Mouse (Mus musculus) MEL (cell line): Measurements from ENCODE around the gene Gadd45a. TPM values are rescaled to one million over a fixed set of nuclear protein-coding genes. Genes with fewer than 3 reads are reported as not detected.
"Not testable (repeated sequence)": the region's sequence is repeated elsewhere in the genome, so short reads cannot be mapped to it uniquely, and the experiment has no call there.

Experiments
- DNase-seq: peaks from one replicate; pipeline ENCODE4 v3.0.0; 2011; ENCODE audit warnings: low read depth, low spot score
- H3K27ac ChIP-seq: 2 replicates; pipeline ENCODE4 v1.5.1; 2012; ENCODE audit warnings: low read depth, mild to moderate bottlenecking, control low read depth, low read length, moderate library complexity; ENCODE audit not compliant: control insufficient read depth
- H3K27me3 ChIP-seq, 2 experiments: fragments of 150-350 bp in 1 of 2; sonication (generic) in 1 of 2; 2 replicates each; pipeline ENCODE4 v1.6.1; 2012; ENCODE audit warnings: low read length in 2 of 2, mild to moderate bottlenecking in 2 of 2, improper control_type of control experiment in 1 of 2, moderate library complexity in 1 of 2; ENCODE audit not compliant: insufficient read depth in 2 of 2, control insufficient read depth in 1 of 2
- H3K36me3 ChIP-seq, 2 experiments: 2 replicates each; pipeline ENCODE4 v1.6.1; 2012 to 2014; ENCODE audit warnings: low read length in 2 of 2, improper control_type of control experiment in 1 of 2, inconsistent platforms in 1 of 2, mild to moderate bottlenecking in 1 of 2; ENCODE audit not compliant: insufficient read depth in 2 of 2, control insufficient read depth in 1 of 2
- H3K4me1 ChIP-seq, 2 experiments: fragments of 150-350 bp in 1 of 2; sonication (generic) in 1 of 2; 2 replicates each; pipeline ENCODE4 v1.6.1; 2012; ENCODE audit warnings: low read length in 2 of 2, improper control_type of control experiment in 1 of 2, mild to moderate bottlenecking in 1 of 2; ENCODE audit not compliant: insufficient read depth in 2 of 2, control insufficient read depth in 1 of 2
- H3K4me3 ChIP-seq, 2 experiments: fragments of 150-350 bp in 1 of 2; sonication (generic) in 1 of 2; 2 replicates each; pipeline ENCODE4 v1.5.1; 2012; ENCODE audit warnings: low read depth in 2 of 2, low read length in 2 of 2, mild to moderate bottlenecking in 2 of 2, moderate library complexity in 2 of 2, control low read depth in 1 of 2, improper control_type of control experiment in 1 of 2; ENCODE audit not compliant: control insufficient read depth in 1 of 2, insufficient read depth in 1 of 2
- H3K79me2 ChIP-seq: 2 replicates; pipeline ENCODE4 v1.6.1; 2012; ENCODE audit warnings: mild to moderate bottlenecking, low read length, moderate library complexity; ENCODE audit not compliant: control insufficient read depth, poor library complexity, insufficient read depth
- H3K9ac ChIP-seq: 2 replicates; pipeline ENCODE4 v1.6.1; 2012; ENCODE audit warnings: low read depth, mild to moderate bottlenecking, control low read depth, low read length, moderate library complexity; ENCODE audit not compliant: control insufficient read depth, poor library complexity, severe bottlenecking
- H3K9me3 ChIP-seq: fragments of 150-350 bp; sonication (generic); replicated peaks from 2 replicates; pipeline ENCODE4 v1.6.1; 2012; ENCODE audit warnings: mild to moderate bottlenecking, low read length, improper control_type of control experiment, moderate library complexity; ENCODE audit not compliant: insufficient read depth
- CHD1 ChIP-seq: IDR thresholded peaks from 2 replicates; pipeline ENCODE4 v1.6.1; 2012; ENCODE audit warnings: low read depth, mild to moderate bottlenecking, inconsistent platforms, low read length, improper control_type of control experiment
- EP300 ChIP-seq, 2 experiments: IDR thresholded peaks; 2 replicates each; pipeline ENCODE4 v1.6.1; 2011; ENCODE audit warnings: improper control_type of control experiment in 2 of 2, low read length in 2 of 2, low read depth in 1 of 2, mild to moderate bottlenecking in 1 of 2
- ETS1 ChIP-seq: IDR thresholded peaks from 2 replicates; pipeline ENCODE4 v1.6.1; 2012; ENCODE audit warnings: low read depth, mild to moderate bottlenecking, inconsistent platforms, low read length, improper control_type of control experiment, moderate library complexity
- MAFK ChIP-seq: IDR thresholded peaks from 2 replicates; pipeline ENCODE4 v1.6.1; 2011; ENCODE audit warnings: low read depth, mild to moderate bottlenecking, low read length, improper control_type of control experiment, borderline replicate concordance
- MYC ChIP-seq: IDR thresholded peaks from 2 replicates; pipeline ENCODE4 v1.6.1; 2011; ENCODE audit warnings: low read depth, mild to moderate bottlenecking, low read length, improper control_type of control experiment, moderate library complexity
- POLR2AphosphoS5 ChIP-seq: IDR thresholded peaks from 2 replicates; pipeline ENCODE4 v1.6.1; 2012; ENCODE audit warnings: low read depth, borderline replicate concordance, mild to moderate bottlenecking, inconsistent platforms, low read length, moderate library complexity, mixed read lengths
- RCOR1 ChIP-seq: IDR thresholded peaks from 2 replicates; pipeline ENCODE4 v1.6.1; 2012; ENCODE audit warnings: low read depth, mild to moderate bottlenecking, inconsistent platforms, low read length, improper control_type of control experiment
- SIN3A ChIP-seq: IDR thresholded peaks from 2 replicates; pipeline ENCODE4 v1.6.1; 2012; ENCODE audit warnings: low read length, improper control_type of control experiment, inconsistent platforms
- TBP ChIP-seq: IDR thresholded peaks from 2 replicates; pipeline ENCODE4 v1.8.0; 2011; ENCODE audit warnings: low read depth, low read length, improper control_type of control experiment
- USF1 ChIP-seq: IDR thresholded peaks from 2 replicates; pipeline ENCODE4 v1.6.1; 2014; ENCODE audit warnings: low read depth, mild to moderate bottlenecking, inconsistent platforms, low read length, improper control_type of control experiment, moderate library complexity
- ZKSCAN1 ChIP-seq: IDR thresholded peaks from 2 replicates; pipeline ENCODE4 v1.6.1; 2012; ENCODE audit warnings: low read depth, mild to moderate bottlenecking, inconsistent platforms, low read length, improper control_type of control experiment, moderate library complexity
- ZMIZ1 ChIP-seq: IDR thresholded peaks from 2 replicates; pipeline ENCODE4 v1.6.1; 2012; ENCODE audit warnings: low read depth, mild to moderate bottlenecking, inconsistent platforms, low read length, improper control_type of control experiment, moderate library complexity
- ZNF384 ChIP-seq: IDR thresholded peaks from 2 replicates; pipeline ENCODE4 v1.6.1; 2012; ENCODE audit warnings: low read depth, mild to moderate bottlenecking, inconsistent platforms, low read length, improper control_type of control experiment
- polyA plus RNA-seq, 2 experiments: library from polyadenylated mRNA; stranded (reverse) in 1 of 2; unstranded in 1 of 2; fragments of >175 nt in 1 of 2; fragments of >200 nt in 1 of 2; gene quantifications; 2 replicates each; pipeline versions ENCODE4 v1.2.1 to v1.2.4; 2012; ENCODE audit warnings: low replicate concordance in 2 of 2, low read depth in 1 of 2; ENCODE audit not compliant: insufficient read length in 2 of 2, insufficient read depth in 1 of 2, missing spikeins in 1 of 2
- total RNA-seq: library from RNA; depleted of rRNA; stranded (reverse); fragments of 300-350 nt; gene quantifications from 2 replicates; pipeline ENCODE4 v1.2.3, GENCODE M21; 2012

The Gadd45a gene
- total and polyA plus RNA-seq, 3 experiments = 18.1 to 37.4 TPM; not detected in 1

DNA sequence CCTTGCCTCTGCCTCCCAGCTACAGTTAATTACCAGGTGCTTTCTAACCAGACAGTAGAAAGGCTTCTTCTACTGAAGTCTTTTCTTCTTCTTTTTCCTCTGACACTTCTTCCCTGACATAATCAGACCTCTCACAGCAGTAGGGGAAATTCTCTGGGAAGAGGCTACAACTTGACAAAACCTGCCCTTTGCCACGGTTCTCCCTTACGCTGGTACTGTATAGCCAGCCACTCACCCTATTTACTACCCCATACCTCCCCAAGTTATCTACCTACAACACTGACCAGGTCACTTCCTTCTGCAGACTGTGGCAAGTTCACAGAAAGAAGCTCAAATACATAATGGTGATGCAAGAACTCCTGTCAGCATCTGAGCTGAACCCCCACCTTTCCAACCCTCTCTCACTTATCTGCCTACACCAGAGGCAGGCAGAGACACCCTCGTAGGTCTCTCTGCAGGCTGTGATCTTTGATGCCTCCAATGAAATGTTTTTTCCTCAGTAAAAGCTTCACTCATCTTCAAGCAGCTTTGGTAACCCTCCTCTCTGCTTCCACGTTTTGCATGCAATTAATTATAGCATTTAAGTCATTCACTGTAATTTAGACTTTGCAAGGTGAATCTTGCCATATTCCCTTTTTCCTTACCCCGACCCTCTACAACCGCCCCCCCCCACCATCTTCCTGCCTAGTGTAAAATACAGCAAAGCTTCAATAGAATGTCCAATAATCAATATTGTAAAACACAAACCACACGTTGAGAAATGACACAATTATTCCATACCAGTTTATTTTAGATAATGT, 2.7 kb downstream of the Gadd45a start (continued):
- TF ChIP-seq RCOR1 = peak; percentile 61; the same call in 1 of the 2 replicates
- TF ChIP-seq MYC = peak; percentile 62; the same call in 1 of the 2 replicates
- peak; percentile 97 for TF ChIP-seq ETS1
- peak; percentile 21; the same call in 1 of the 2 replicates for TF ChIP-seq MAFK
- TF ChIP-seq CHD1 = peak; percentile 91; the same call in 1 of the 2 replicates
- no peak for TF ChIP-seq USF1
- TF ChIP-seq ZNF384 = peak; percentile 55; the same call in 1 of the 2 replicates
- TF ChIP-seq EP300 (IDR thresholded peaks at IDR 0.05; ENCODE audit: low read depth in 1 of 2, low read length in 2 of 2) = peak; percentile 93 to 94
- TF ChIP-seq TBP = peak; percentile 69
- TF ChIP-seq SIN3A = peak; percentile 86
- TF ChIP-seq POLR2AphosphoS5 = peak; percentile 82; the same call in 1 of the 2 replicates
- TF ChIP-seq ZKSCAN1 = no peak

- H3K9ac ChIP-seq = peak overlapping the region; percentile 15
- peaks cover 22 to 24% of the 10 kb centered on the region in 2 experiments for H3K4me1 ChIP-seq
- peak overlapping the region; percentile 76 for H3K27ac ChIP-seq
These were observed 3.7 kb downstream of the Gadd45a start for GRCm38 (mm10) chr6:67033604-67034003.

GRCm38 (mm10) chr6:67032972-67033371, 4.3 kb downstream of the Gadd45a start:
- peaks cover 16% of the 10 kb centered on the region for H3K79me2 ChIP-seq
- H3K9me3 ChIP-seq, H3K27ac ChIP-seq, H3K9ac ChIP-seq, H3K27me3 ChIP-seq, H3K4me3 ChIP-seq, DNase-seq: not testable (repeated sequence)
- peak; percentile 64; the same call in 1 of the 2 replicates for TF ChIP-seq ZNF384
- H3K36me3 ChIP-seq = peaks cover 4 to 32% of the 10 kb centered on the region in 2 experiments
- H3K4me1 ChIP-seq = peaks cover 24 to 30% of the 10 kb centered on the region in 2 experiments

More at GRCm38 (mm10) chr6:67033604-67034003, 3.7 kb downstream of the Gadd45a start:
- Histone ChIP-seq H3K9me3 (no peaks in the 10 kb centered on the region), H3K36me3 (peaks cover 4 to 32% of the 10 kb centered on the region in 2 experiments), H3K27me3 (no peaks in the 10 kb centered on the region), H3K79me2 (peaks cover 16% of the 10 kb centered on the region), H3K4me3 (no peak overlapping the region)
- TF ChIP-seq MAFK (no peak), ZMIZ1 (0 out of 2 replicates have a peak, but pooled peaks have one; percentile 31)
- peak; percentile 29 for DNase-seq
